Mouse (Mus musculus): Measurements from ENCODE around the gene Jund.
A peak's percentile ranks its signal among the peaks of the same experiment; 100 is the strongest.

GRCm38 (mm10) chr8:70697366-70698250 lies 1.1 kb upstream of the Jund start:
- no peak for TF ChIP-seq USF1 (IDR thresholded peaks at IDR 0.05; ENCODE audit: low read depth, low read length)
- TF ChIP-seq POLR2AphosphoS2 (IDR thresholded peaks at IDR 0.05; ENCODE audit: low read depth, low read length) = peak; percentile 10; the same call in 1 of the 2 replicates
- no peak; the same call in 1 of the 2 replicates for TF ChIP-seq POLR2A (IDR thresholded peaks at IDR 0.05; ENCODE audit: low read depth, low read length)
- no peak for TF ChIP-seq CTCF (conservative IDR thresholded peaks at IDR 0.05 in 1 of 2, IDR thresholded peaks at IDR 0.05 in 1 of 2; ENCODE audit: low read depth in 2 of 2, low read length in 2 of 2)
- TF ChIP-seq BHLHE40 (IDR thresholded peaks at IDR 0.05; ENCODE audit: low read depth, low read length) = peak; percentile 70
- TF ChIP-seq ZC3H11A (IDR thresholded peaks at IDR 0.05; ENCODE audit: low read depth, low read length) = no peak

All from CH12.LX (cell line).